Mouse (Mus musculus): ENCODE results near the gene Mtcl1.

Mtcl1 gene

GRCm38 (mm10) chr17:66409070-66409605 lies 40.4 kb downstream of the Mtcl1 start:
- no peak for DNase-seq (ENCODE audit: low read depth, low spot score)

- no peak for DNase-seq (ENCODE audit: low read depth, low spot score)
These were observed 41.1 kb downstream of the Mtcl1 start for GRCm38 (mm10) chr17:66408400-66408799.

- DNase-seq (ENCODE audit: low read depth, low spot score) = no peak
These were observed 41.7 kb downstream of the Mtcl1 start for GRCm38 (mm10) chr17:66407833-66408232.

GRCm38 (mm10) chr17:66405601-66406000 lies 43.9 kb downstream of the Mtcl1 start:
- DNase-seq (ENCODE audit: low read depth, low spot score) = no peak

- DNase-seq (ENCODE audit: low read depth, low spot score) = no peak
These were observed 44.5 kb downstream of the Mtcl1 start for GRCm38 (mm10) chr17:66404883-66405590.

GRCm38 (mm10) chr17:66402791-66403470 lies 46.6 kb downstream of the Mtcl1 start:
- DNase-seq (ENCODE audit: low read depth, low spot score) = no peak

- no peak for DNase-seq (ENCODE audit: low read depth, low spot score)
These were observed 47.8 kb downstream of the Mtcl1 start for GRCm38 (mm10) chr17:66401596-66402265.

GRCm38 (mm10) chr17:66399780-66400179 lies 49.8 kb downstream of the Mtcl1 start:
- DNase-seq (ENCODE audit: low read depth, low spot score) = no peak

GRCm38 (mm10) chr17:66394571-66394970 lies 55.0 kb downstream of the Mtcl1 start:
- DNase-seq (ENCODE audit: low read depth, low spot score) = no peak

GRCm38 (mm10) chr17:66388307-66388706 lies 61.2 kb downstream of the Mtcl1 start:
- no peak for DNase-seq (ENCODE audit: low read depth, low spot score)

- DNase-seq (ENCODE audit: low read depth, low spot score) = no peak
These were observed 68.2 kb downstream of the Mtcl1 start for GRCm38 (mm10) chr17:66381338-66381737.

GRCm38 (mm10) chr17:66379900-66380857 lies 69.4 kb downstream of the Mtcl1 start:
- DNase-seq (ENCODE audit: low read depth, low spot score) = no peak

- DNase-seq (ENCODE audit: low read depth, low spot score) = no peak
These were observed 70.2 kb downstream of the Mtcl1 start for GRCm38 (mm10) chr17:66379308-66379707.

- no peak for DNase-seq (ENCODE audit: low read depth, low spot score)
These were observed 71.4 kb downstream of the Mtcl1 start for GRCm38 (mm10) chr17:66378127-66378526.

GRCm38 (mm10) chr17:66374633-66375272 lies 74.8 kb downstream of the Mtcl1 start:
- DNase-seq (ENCODE audit: low read depth, low spot score) = no peak

- no peak for DNase-seq (ENCODE audit: low read depth, low spot score)
These were observed 78.7 kb downstream of the Mtcl1 start for GRCm38 (mm10) chr17:66370867-66371266.

- DNase-seq (ENCODE audit: low read depth, low spot score) = no peak
These were observed 79.8 kb downstream of the Mtcl1 start for GRCm38 (mm10) chr17:66369777-66370176.

- DNase-seq (ENCODE audit: low read depth, low spot score) = no peak
These were observed 81.4 kb downstream of the Mtcl1 start for GRCm38 (mm10) chr17:66368127-66368526.

- no peak for DNase-seq (ENCODE audit: low read depth, low spot score)
These were observed 83.9 kb downstream of the Mtcl1 start for GRCm38 (mm10) chr17:66365664-66366063.

GRCm38 (mm10) chr17:66365293-66365642 lies 84.3 kb downstream of the Mtcl1 start:
- DNase-seq (ENCODE audit: low read depth, low spot score) = no peak

Measured in c-Kit-negative CD71-positive TER-119-positive erythroid progenitor cells, embryonic 14.5 days (primary cell).